Mouse (Mus musculus): ENCODE results near the gene Mxi1.

DNA sequence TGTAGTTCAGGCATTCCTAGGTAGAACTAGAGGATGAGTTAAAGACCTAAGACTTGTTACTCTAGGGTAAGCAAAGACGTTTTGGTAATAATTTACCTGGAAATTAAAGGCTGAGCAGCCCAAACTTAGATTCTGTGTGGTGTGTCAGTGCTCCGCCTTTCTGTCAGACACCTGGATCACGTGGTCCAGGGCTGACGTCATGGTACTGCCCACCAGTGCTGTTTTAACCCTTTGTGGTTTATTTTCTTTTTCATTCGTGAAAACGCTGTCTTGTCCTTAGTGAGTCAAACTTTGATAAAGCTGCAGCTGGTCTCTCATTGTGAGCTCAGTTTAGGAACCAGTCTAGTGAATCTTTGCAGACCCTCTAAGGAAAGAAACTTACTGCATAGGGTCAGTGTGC, 30.1 kb downstream of the Mxi1 start:
- TF ChIP-seq CTCF (IDR thresholded peaks at IDR 0.05; ENCODE audit: low read depth, low read length) (no peak), POLR2A (IDR thresholded peaks at IDR 0.05; ENCODE audit: extremely low read depth, insufficient read depth, low read length) (no peak)
